Mouse (Mus musculus): Measurements from ENCODE around the gene Hivep1.
A peak's percentile ranks its signal among the peaks of the same experiment; 100 is the strongest.

Gene Hivep1

GRCm38 (mm10) chr13:42051961-42052695 lies at the start of gene Hivep1:
Gene Hivep1 (plus strand): TSS chr13:42052021.
- peak; percentile 72 for DNase-seq (ENCODE audit: low spot score)

- DNase-seq (ENCODE audit: low spot score): no peak
Measured at GRCm38 (mm10) chr13:42015484-42016045, 36.3 kb upstream of the Hivep1 start.

- no peak for DNase-seq (ENCODE audit: low spot score)
Measured at GRCm38 (mm10) chr13:42016218-42016617, 35.6 kb upstream of the Hivep1 start.

- no peak for DNase-seq (ENCODE audit: low spot score)
Measured at GRCm38 (mm10) chr13:42018356-42018755, 33.5 kb upstream of the Hivep1 start.

- no peak for DNase-seq (ENCODE audit: low spot score)
Measured at GRCm38 (mm10) chr13:42041203-42041602, 10.6 kb upstream of the Hivep1 start.

GRCm38 (mm10) chr13:42043431-42043830 lies 8.4 kb upstream of the Hivep1 start:
- DNase-seq (ENCODE audit: low spot score): no peak

- peak; percentile 77 for DNase-seq (ENCODE audit: low spot score)
Measured at GRCm38 (mm10) chr13:42048991-42049773, 2.6 kb upstream of the Hivep1 start.

GRCm38 (mm10) chr13:42049774-42050125 lies 2.1 kb upstream of the Hivep1 start:
- DNase-seq (ENCODE audit: low spot score): no peak

GRCm38 (mm10) chr13:42050160-42050559 lies 1.7 kb upstream of the Hivep1 start:
- DNase-seq (ENCODE audit: low spot score): peak; percentile 11

- peak; percentile 32 for DNase-seq (ENCODE audit: low spot score)
Measured at GRCm38 (mm10) chr13:42050880-42051201, 980 bp upstream of the Hivep1 start.

- DNase-seq (ENCODE audit: low spot score): peak; percentile 99
Measured at GRCm38 (mm10) chr13:42051202-42051906, 467 bp upstream of the Hivep1 start.

- peak; percentile 81 for DNase-seq (ENCODE audit: low spot score)
Measured at GRCm38 (mm10) chr13:42052696-42053541, 1.1 kb downstream of the Hivep1 start.

- no peak for DNase-seq (ENCODE audit: low spot score)
Measured at GRCm38 (mm10) chr13:42053656-42054055, 1.8 kb downstream of the Hivep1 start.

GRCm38 (mm10) chr13:42054138-42054537 lies 2.3 kb downstream of the Hivep1 start:
- DNase-seq (ENCODE audit: low spot score): no peak

- no peak for DNase-seq (ENCODE audit: low spot score)
Measured at GRCm38 (mm10) chr13:42056712-42057332, 5.0 kb downstream of the Hivep1 start.

- DNase-seq (ENCODE audit: low spot score): no peak
Measured at GRCm38 (mm10) chr13:42060846-42061630, 9.2 kb downstream of the Hivep1 start.

GRCm38 (mm10) chr13:42064257-42064656 lies 12.4 kb downstream of the Hivep1 start:
- no peak for DNase-seq (ENCODE audit: low spot score)

- peak; percentile 70 for DNase-seq (ENCODE audit: low spot score)
Measured at GRCm38 (mm10) chr13:42070236-42070635, 18.4 kb downstream of the Hivep1 start.

GRCm38 (mm10) chr13:42071011-42071410 lies 19.2 kb downstream of the Hivep1 start:
- DNase-seq (ENCODE audit: low spot score): no peak

- DNase-seq (ENCODE audit: low spot score): no peak
Measured at GRCm38 (mm10) chr13:42073285-42073684, 21.5 kb downstream of the Hivep1 start.

All from retina, embryonic 14.5 days (tissue).